Mouse (Mus musculus) heart, embryonic 14.5 days (tissue): ENCODE measurements around the gene Dnajc11. TPM values are rescaled to one million over a fixed set of nuclear protein-coding genes. Genes with fewer than 3 reads are reported as not detected.

Experiments used
- ATAC-seq: fragments of 200-750 bp; cut with Nextera tagmentation; 2 replicates; pipeline ENCODE4 v1.8.0; 2017; ENCODE audit warnings: low read depth, moderate TSS enrichment; ENCODE audit not compliant: insufficient number of reproducible peaks, insufficient read depth, low FRiP score
- H3K27ac ChIP-seq, 2 experiments: fragments of 200-500 bp in 1 of 2; fragments of 300-500 bp in 1 of 2; sonication (generic) in 1 of 2; replicated peaks in 1 of 2; 2 replicates each; pipeline ENCODE4 v1.5.1; 2012 to 2014; ENCODE audit warnings: low read depth in 2 of 2, low read length in 2 of 2, control low read depth in 1 of 2, mild to moderate bottlenecking in 1 of 2, mixed read lengths in 1 of 2; ENCODE audit not compliant: control insufficient read depth in 1 of 2, insufficient read depth in 1 of 2
- H3K27me3 ChIP-seq: fragments of 300-500 bp; sonication (generic); 2 replicates; pipeline ENCODE4 v1.6.1; 2014; ENCODE audit warnings: mild to moderate bottlenecking, low read length, control low read depth; ENCODE audit not compliant: control insufficient read depth, insufficient read depth
- H3K36me3 ChIP-seq: fragments of 300-500 bp; sonication (generic); 2 replicates; pipeline ENCODE4 v1.6.1; 2014; ENCODE audit warnings: mild to moderate bottlenecking, control low read depth, low read length, mixed read lengths; ENCODE audit not compliant: control insufficient read depth, insufficient read depth
- H3K4me1 ChIP-seq, 2 experiments: fragments of 200-500 bp in 1 of 2; fragments of 300-500 bp in 1 of 2; sonication (generic) in 1 of 2; 2 replicates each; pipeline ENCODE4 v1.6.1; 2012 to 2014; ENCODE audit warnings: low read length in 2 of 2, control low read depth in 1 of 2, mixed read lengths in 1 of 2; ENCODE audit not compliant: control insufficient read depth in 2 of 2, insufficient read depth in 2 of 2
- H3K4me2 ChIP-seq: fragments of 300-500 bp; sonication (generic); 2 replicates; pipeline ENCODE4 v1.6.1; 2014; ENCODE audit warnings: mild to moderate bottlenecking, low read length
- H3K4me3 ChIP-seq, 2 experiments: fragments of 200-500 bp in 1 of 2; fragments of 300-500 bp in 1 of 2; sonication (generic) in 1 of 2; 2 replicates each; pipeline ENCODE4 v1.5.1; 2012 to 2014; ENCODE audit warnings: low read length in 2 of 2, mild to moderate bottlenecking in 2 of 2, control low read depth in 1 of 2, low read depth in 1 of 2, moderate library complexity in 1 of 2; ENCODE audit not compliant: control insufficient read depth in 1 of 2, insufficient read depth in 1 of 2
- H3K9ac ChIP-seq: fragments of 300-500 bp; sonication (generic); 2 replicates; pipeline ENCODE4 v1.6.1; 2014; ENCODE audit warnings: mild to moderate bottlenecking, low read length
- H3K9me3 ChIP-seq: fragments of 300-500 bp; sonication (generic); 2 replicates; pipeline ENCODE4 v1.6.1; 2016; ENCODE audit warnings: low read length, control low read depth; ENCODE audit not compliant: control insufficient read depth
- WGBS: fragments of 180-500 bp; shearing (Covaris S2); extraction: QIAGEN DNeasy Blood & Tissue Kit; methylation state at CpG from one replicate; pipeline ENCODE4 v1.1.7; 2014; 5-methylcytosine and 5-hydroxymethylcytosine counted together
- polyA plus RNA-seq: library from polyadenylated mRNA; unstranded; fragments of >200 nt; fragmentation: Nextera tagmentation; extraction: Ambion mirVana; gene quantifications from 2 replicates; pipeline ENCODE4 v1.2.1, GENCODE M21; 2014

Gene Dnajc11
- polyA plus RNA-seq, 1 experiment from 2014 or later: 54.6 TPM

- Histone ChIP-seq H3K36me3 (no peaks in the 10 kb centered on the region), H3K27me3 (no peaks in the 10 kb centered on the region), H3K4me3 (no peak overlapping the region), H3K9me3 (no peaks in the 10 kb centered on the region), H3K4me2 (no peak overlapping the region), H3K9ac (no peak overlapping the region), H3K4me1 (peaks cover 8 to 10% of the 10 kb centered on the region in 2 experiments; a peak in 3 of 4 replicates), H3K27ac (no peak overlapping the region)
- WGBS: 72% methylated on average over 8 of the region's 8 CpGs
- no peak for ATAC-seq
Observed at GRCm38 (mm10) chr4:151908809-151909208, 24.7 kb upstream of the Dnajc11 start.

DNA sequence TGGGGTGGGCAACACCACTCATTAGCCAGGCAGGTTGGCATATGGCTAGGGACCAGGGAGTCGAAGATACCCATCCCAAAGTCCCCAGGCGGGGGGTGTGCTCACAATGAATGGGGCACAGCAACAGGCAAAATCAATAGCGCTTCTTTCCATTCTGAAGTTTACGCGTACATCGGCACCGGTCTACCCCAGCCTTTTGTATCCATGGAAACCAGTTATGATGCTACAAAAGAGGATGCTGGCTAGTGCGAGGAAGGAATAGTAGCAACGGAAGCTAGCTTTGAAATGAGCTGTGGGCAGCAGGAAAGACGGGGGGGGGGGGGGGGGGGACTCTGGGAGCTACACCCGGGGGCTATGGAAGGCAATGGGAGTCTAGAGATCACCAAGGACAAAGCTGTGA lies 17.2 kb upstream of the Dnajc11 start:
- Histone ChIP-seq H3K36me3 (no peaks in the 10 kb centered on the region), H3K4me3 (no peak overlapping the region), H3K9ac (no peak overlapping the region), H3K9me3 (peaks cover 6% of the 10 kb centered on the region; the same call in 1 of the 2 replicates), H3K27ac (no peak overlapping the region), H3K4me1 (0 out of 4 replicates have a peak, but pooled peaks cover 0 to 2% of the 10 kb centered on the region in 2 experiments), H3K27me3 (no peaks in the 10 kb centered on the region), H3K4me2 (no peak overlapping the region)
- no peak for ATAC-seq
- 83% methylated on average over 11 of the region's 11 CpGs for WGBS

DNA sequence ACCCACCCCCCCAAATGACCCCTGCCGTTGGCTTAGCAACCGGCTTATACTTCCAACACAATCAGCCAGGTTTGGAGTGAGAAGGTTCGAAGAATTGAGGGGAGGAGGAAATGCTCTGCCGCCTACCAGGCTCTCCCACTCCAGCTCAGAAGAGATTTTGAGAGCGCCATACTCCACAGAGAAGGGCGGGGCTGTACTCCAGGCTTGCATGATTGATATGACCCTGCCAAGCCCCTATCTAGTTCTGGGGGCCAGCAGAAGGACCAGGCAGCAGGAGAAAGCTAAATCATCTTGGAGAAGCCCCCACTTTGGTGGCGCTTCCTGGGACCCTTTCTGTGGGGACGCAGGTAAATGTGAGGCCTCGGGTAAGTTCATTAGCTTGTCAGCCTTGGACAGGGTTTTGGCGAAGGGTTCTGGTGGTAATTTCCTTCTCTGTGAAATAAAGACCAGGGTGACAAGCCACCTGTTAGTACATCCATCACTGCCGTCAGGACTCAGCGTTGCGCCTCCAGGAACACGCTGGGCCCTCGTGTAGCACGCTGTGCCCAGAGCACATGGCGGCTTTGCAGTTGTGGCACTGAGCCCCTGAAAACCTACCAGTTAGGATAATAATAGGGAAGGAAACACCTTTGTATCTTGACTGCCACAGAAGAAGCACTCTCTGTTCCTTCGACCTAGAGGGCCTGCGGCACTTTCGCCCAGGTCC lies 14.2 kb upstream of the Dnajc11 start:
- Histone ChIP-seq H3K4me2 (no peak overlapping the region), H3K4me3 (no peak overlapping the region), H3K9ac (no peak overlapping the region), H3K36me3 (no peaks in the 10 kb centered on the region), H3K27me3 (no peaks in the 10 kb centered on the region), H3K4me1 (0 out of 4 replicates have a peak, but pooled peaks cover 0 to 2% of the 10 kb centered on the region in 2 experiments), H3K27ac (no peak overlapping the region), H3K9me3 (peaks cover 13% of the 10 kb centered on the region)
- WGBS: 67% methylated on average over 20 of the region's 20 CpGs
- no peak for ATAC-seq

GRCm38 (mm10) chr4:151919900-151920643 lies 13.4 kb upstream of the Dnajc11 start:
- H3K4me1 ChIP-seq: 0 out of 4 replicates have a peak, but pooled peaks cover 0 to 2% of the 10 kb centered on the region in 2 experiments
- ATAC-seq: no peak
- peaks cover 13% of the 10 kb centered on the region for H3K9me3 ChIP-seq
- H3K36me3 ChIP-seq: no peaks in the 10 kb centered on the region
- H3K27ac ChIP-seq: no peak overlapping the region
- H3K9ac ChIP-seq: no peak overlapping the region; the same call in 1 of the 2 replicates
- 15% methylated on average over 16 of the region's 16 CpGs for WGBS
- H3K27me3 ChIP-seq: no peaks in the 10 kb centered on the region
- peak overlapping the region; percentile 58 for H3K4me2 ChIP-seq
- H3K4me3 ChIP-seq: peak overlapping the region in 1 of 2 experiments; percentile 11; a peak in 1 of 4 replicates

- Histone ChIP-seq H3K4me3 (no peak overlapping the region), H3K4me2 (no peak overlapping the region), H3K27ac (no peak overlapping the region), H3K9me3 (peaks cover 10% of the 10 kb centered on the region), H3K9ac (no peak overlapping the region), H3K27me3 (no peaks in the 10 kb centered on the region), H3K36me3 (no peaks in the 10 kb centered on the region), H3K4me1 (0 out of 4 replicates have a peak, but pooled peaks cover 0 to 2% of the 10 kb centered on the region in 2 experiments)
- 86% methylated on average over 3 of the region's 3 CpGs for WGBS
- no peak for ATAC-seq
Observed at GRCm38 (mm10) chr4:151922124-151922523, 11.4 kb upstream of the Dnajc11 start.

DNA sequence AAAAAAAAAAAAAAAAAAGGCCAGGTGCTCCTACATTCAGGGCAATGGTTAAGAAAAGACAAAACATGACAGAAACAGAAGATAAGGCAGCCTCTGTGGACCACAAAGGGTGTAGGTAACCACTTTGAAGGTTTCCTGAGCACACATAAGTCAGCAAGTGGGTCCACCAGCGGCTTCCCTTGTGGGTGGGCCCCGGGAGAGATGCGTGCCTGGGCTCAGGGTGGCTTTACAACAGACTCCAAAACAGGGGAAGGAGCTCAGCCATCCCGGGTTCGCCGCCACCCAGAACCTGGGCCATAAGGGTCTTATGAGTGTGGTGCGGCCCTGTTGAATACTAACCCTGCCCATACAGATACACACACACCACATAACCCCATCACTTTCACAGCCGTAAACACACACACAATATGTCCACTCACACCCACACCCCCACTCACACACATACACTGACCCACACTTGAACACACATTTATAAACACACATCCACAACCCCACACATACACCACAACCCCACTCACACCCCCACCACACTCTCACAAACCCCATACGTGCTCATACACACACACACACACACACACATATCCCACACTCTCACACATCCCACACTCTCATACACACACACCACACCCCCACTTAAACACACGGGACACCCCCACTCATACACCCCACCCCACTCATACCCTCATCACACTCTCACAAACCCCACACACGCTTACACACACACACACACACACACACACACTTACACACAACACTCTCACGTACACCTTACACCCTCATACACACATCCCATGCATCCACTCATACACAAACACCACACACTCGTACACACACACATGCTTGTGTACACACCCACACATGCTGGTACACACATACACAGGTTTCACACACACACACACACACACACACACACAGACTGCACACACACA lies 651 bp upstream of the Dnajc11 start:
- ATAC-seq: peak; percentile 9; the same call in 1 of the 2 replicates
- 79% methylated on average over 13 of the region's 13 CpGs for WGBS
- no peak overlapping the region for H3K9ac ChIP-seq

GRCm38 (mm10) chr4:151934215-151934572 lies 703 bp downstream of the Dnajc11 start:
- Histone ChIP-seq H3K27me3 (no peaks in the 10 kb centered on the region), H3K27ac (no peak overlapping the region), H3K9ac (peak overlapping the region; percentile 99), H3K36me3 (no peaks in the 10 kb centered on the region), H3K4me2 (peak overlapping the region; percentile 88), H3K4me3 (peak overlapping the region; percentile 73 to 100), H3K9me3 (no peaks in the 10 kb centered on the region), H3K4me1 (peaks cover 0 to 19% of the 10 kb centered on the region in 2 experiments; a peak in 3 of 4 replicates)
- 1% methylated on average over 23 of the region's 23 CpGs for WGBS
- no peak for ATAC-seq

More for the DNA sequence above, 651 bp upstream of the Dnajc11 start:
- Histone ChIP-seq H3K4me1 (peaks cover 0 to 19% of the 10 kb centered on the region in 2 experiments; a peak in 3 of 4 replicates), H3K27ac (no peak overlapping the region), H3K4me2 (peak overlapping the region; percentile 32; the same call in 1 of the 2 replicates), H3K36me3 (no peaks in the 10 kb centered on the region), H3K4me3 (peak overlapping the region; percentile 4 to 100; a peak in 3 of 4 replicates), H3K27me3 (no peaks in the 10 kb centered on the region), H3K9me3 (no peaks in the 10 kb centered on the region)
